Mouse (Mus musculus) small intestine, adult 2 months (tissue): ENCODE measurements at regions not wholly inside any gene's neighbourhood (a gene's known extent, or its start where the extent isn't known, plus 50 kb on each side); places are given as distances from the start of the nearest gene placed in this dataset.

Experiments
- H3K27ac ChIP-seq: fragments of 200-500 bp; 2 replicates; pipeline ENCODE4 v1.5.1; 2012; ENCODE audit warnings: low read depth, low read length, control low read depth, inconsistent platforms; ENCODE audit not compliant: insufficient read depth
- H3K27me3 ChIP-seq: fragments of 200-500 bp; 2 replicates; pipeline ENCODE4 v1.6.1; 2012; ENCODE audit warnings: mild to moderate bottlenecking, moderate library complexity, low read length, inconsistent platforms; ENCODE audit not compliant: control insufficient read depth, insufficient read depth
- H3K36me3 ChIP-seq: fragments of 200-500 bp; 2 replicates; pipeline ENCODE4 v1.6.1; 2012; ENCODE audit warnings: mild to moderate bottlenecking, low read length, control low read depth, inconsistent platforms; ENCODE audit not compliant: control insufficient read depth, insufficient read depth
- H3K4me1 ChIP-seq: fragments of 200-500 bp; 2 replicates; pipeline ENCODE4 v1.6.1; 2012; ENCODE audit warnings: low read length, inconsistent platforms, mixed read lengths; ENCODE audit not compliant: control insufficient read depth, insufficient read depth, insufficient read length
- H3K4me3 ChIP-seq: fragments of 200-500 bp; 2 replicates; pipeline ENCODE4 v1.5.1; 2012; ENCODE audit warnings: low read depth, mild to moderate bottlenecking, control low read depth, inconsistent platforms, low read length, moderate library complexity
- CTCF ChIP-seq: fragments of 200-500 bp; IDR thresholded peaks from 2 replicates; pipeline ENCODE4 v1.5.1; 2012; ENCODE audit warnings: low read depth, mild to moderate bottlenecking, control low read depth, inconsistent platforms, low read length, moderate library complexity, mixed read lengths; ENCODE audit not compliant: insufficient replicate concordance, insufficient read length; ENCODE audit errors: extremely low read depth
- POLR2A ChIP-seq: fragments of 200-500 bp; IDR thresholded peaks from 2 replicates; pipeline ENCODE4 v1.6.1; 2012; ENCODE audit warnings: low read depth, mild to moderate bottlenecking, control low read depth, inconsistent platforms, low read length, moderate library complexity
- WGBS: fragments of 180-500 bp; shearing (Covaris S2); methylation state at CpG from one replicate; pipeline ENCODE4 v1.1.7; 2018; 5-methylcytosine and 5-hydroxymethylcytosine counted together

DNA sequence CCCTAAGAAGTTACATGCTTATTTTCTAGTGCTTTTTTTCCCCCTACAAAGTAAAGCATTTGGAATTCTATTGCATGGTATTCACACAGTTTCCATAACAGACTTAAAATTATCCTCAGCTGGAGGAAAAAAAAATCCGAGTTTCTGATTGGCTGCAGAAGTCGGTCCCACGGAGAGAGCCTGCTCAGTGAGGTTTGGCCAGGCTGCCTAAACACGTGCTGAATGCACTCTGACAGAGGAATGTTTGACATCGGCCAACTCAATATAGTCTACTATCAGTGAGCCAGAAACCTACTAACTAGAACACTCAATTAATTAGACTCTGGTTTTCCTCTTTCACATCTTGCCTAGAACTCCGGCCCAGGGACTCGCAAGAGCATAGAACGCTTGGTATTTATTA, 204.9 kb downstream of the Rab11fip2 start:
- WGBS: 61% methylated on average over 8 of the region's 8 CpGs
- Histone ChIP-seq H3K27ac (no peak overlapping the region), H3K4me3 (no peak overlapping the region), H3K27me3 (no peaks in the 10 kb centered on the region), H3K4me1 (peaks cover 6% of the 10 kb centered on the region; the same call in 1 of the 2 replicates), H3K36me3 (no peaks in the 10 kb centered on the region)
- no peak for TF ChIP-seq POLR2A
- no peak for TF ChIP-seq CTCF

DNA sequence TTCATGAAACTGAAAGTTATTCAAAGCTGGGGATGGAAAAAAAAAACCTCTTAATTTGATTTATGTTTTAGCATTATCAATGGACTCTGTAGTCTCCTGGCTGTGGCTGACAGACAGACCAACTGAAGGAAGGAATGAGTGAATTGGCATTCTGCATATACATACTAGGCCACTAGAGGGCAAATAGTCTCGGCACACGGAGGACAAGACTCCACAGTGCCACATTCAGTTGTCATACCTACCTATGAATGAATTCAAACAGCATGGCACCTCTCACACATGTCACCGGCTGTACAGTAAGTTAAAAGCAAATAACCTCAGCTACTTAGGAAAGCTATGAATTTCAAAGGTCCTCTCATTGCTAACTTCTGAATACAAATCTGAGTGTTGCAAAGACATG, 200.5 kb downstream of the Rab11fip2 start:
- no peaks in the 10 kb centered on the region for H3K36me3 ChIP-seq
- WGBS: 7% methylated on average over 3 of the region's 3 CpGs
- peaks cover 6% of the 10 kb centered on the region; the same call in 1 of the 2 replicates for H3K4me1 ChIP-seq
- TF ChIP-seq CTCF: no peak
- no peak for TF ChIP-seq POLR2A
- no peak overlapping the region for H3K4me3 ChIP-seq
- H3K27me3 ChIP-seq: no peaks in the 10 kb centered on the region
- no peak overlapping the region for H3K27ac ChIP-seq

GRCm38 (mm10) chr19:59761218-59761617, 182.2 kb downstream of the Rab11fip2 start:
- no peaks in the 10 kb centered on the region for H3K36me3 ChIP-seq
- 74% methylated on average over 3 of the region's 3 CpGs for WGBS
- no peaks in the 10 kb centered on the region for H3K4me1 ChIP-seq
- TF ChIP-seq POLR2A (no peak), CTCF (no peak)
- H3K27ac ChIP-seq: no peak overlapping the region
- no peaks in the 10 kb centered on the region for H3K27me3 ChIP-seq
- no peak overlapping the region for H3K4me3 ChIP-seq

GRCm38 (mm10) chr19:59784401-59785046, 158.9 kb downstream of the Rab11fip2 start:
- Histone ChIP-seq H3K27me3 (no peaks in the 10 kb centered on the region), H3K27ac (no peak overlapping the region), H3K4me1 (no peaks in the 10 kb centered on the region), H3K36me3 (no peaks in the 10 kb centered on the region), H3K4me3 (no peak overlapping the region)
- no peak for TF ChIP-seq POLR2A
- TF ChIP-seq CTCF: no peak
- 79% methylated on average over 9 of the region's 9 CpGs for WGBS

GRCm38 (mm10) chr19:59831304-59831703, 112.2 kb downstream of the Rab11fip2 start:
- TF ChIP-seq CTCF (no peak), POLR2A (no peak)
- H3K4me3 ChIP-seq: no peak overlapping the region
- no peaks in the 10 kb centered on the region for H3K27me3 ChIP-seq
- no peaks in the 10 kb centered on the region for H3K4me1 ChIP-seq
- 77% methylated on average over 4 of the region's 4 CpGs for WGBS
- no peak overlapping the region for H3K27ac ChIP-seq
- no peaks in the 10 kb centered on the region for H3K36me3 ChIP-seq

GRCm38 (mm10) chr19:59837138-59837537, 106.3 kb downstream of the Rab11fip2 start:
- no peaks in the 10 kb centered on the region for H3K27me3 ChIP-seq
- H3K36me3 ChIP-seq: no peaks in the 10 kb centered on the region
- TF ChIP-seq CTCF (no peak), POLR2A (no peak)
- H3K4me1 ChIP-seq: no peaks in the 10 kb centered on the region
- no peak overlapping the region for H3K4me3 ChIP-seq
- H3K27ac ChIP-seq: no peak overlapping the region
- WGBS: 79% methylated on average over 4 of the region's 4 CpGs

DNA sequence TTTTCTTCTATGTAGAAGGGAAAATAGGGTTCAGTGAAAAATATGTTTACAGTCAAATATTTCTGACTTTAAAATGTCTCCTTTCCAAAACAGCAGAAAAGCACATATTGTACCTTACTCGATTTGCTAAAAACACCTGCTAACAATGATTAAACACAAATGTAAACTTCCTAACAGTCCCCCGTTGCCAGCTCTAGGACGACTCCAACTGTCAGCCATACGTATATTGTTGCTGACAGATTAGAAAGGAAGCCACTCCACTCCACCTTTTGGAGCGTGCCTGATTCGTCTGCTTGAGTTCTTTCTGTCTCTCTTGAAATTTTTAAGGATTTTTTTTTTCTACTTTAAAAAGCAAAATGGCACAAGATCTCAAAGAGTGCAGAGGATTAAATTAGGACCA, 105.8 kb downstream of the Rab11fip2 start:
- Histone ChIP-seq H3K4me3 (no peak overlapping the region), H3K27me3 (no peaks in the 10 kb centered on the region), H3K36me3 (no peaks in the 10 kb centered on the region), H3K4me1 (no peaks in the 10 kb centered on the region), H3K27ac (no peak overlapping the region)
- WGBS: 51% methylated on average over 6 of the region's 6 CpGs
- no peak for TF ChIP-seq CTCF
